Mouse (Mus musculus) liver, embryonic 14.5 days (tissue): Measurements from ENCODE around the gene Krt8.

ENCODE experiments used
- CTCF ChIP-seq: IDR thresholded peaks from 2 replicates; pipeline ENCODE4 v1.5.1; 2016; ENCODE audit warnings: antibody characterized with exemption, low read depth, control low read depth
- EP300 ChIP-seq: IDR thresholded peaks from 2 replicates; pipeline ENCODE4 v1.6.1; 2016; ENCODE audit warnings: antibody characterized with exemption, low read depth

- TF ChIP-seq CTCF (no peak), EP300 (no peak)
These were observed 51.4 kb downstream of the Krt8 start for GRCm38 (mm10) chr15:101952733-101953474.
